Mouse (Mus musculus) forebrain, embryonic 10.5 days (tissue): ENCODE measurements around the gene Tfap4. TPM values are rescaled to one million over a fixed set of nuclear protein-coding genes. Genes with fewer than 3 reads are reported as not detected.
A peak's percentile ranks its signal among the peaks of the same experiment; 100 is the strongest.
"Not testable (repeated sequence)": the region's sequence is repeated elsewhere in the genome, so short reads cannot be mapped to it uniquely, and the experiment has no call there.

ENCODE experiments used
- DNase-seq: peaks from one replicate; pipeline ENCODE4 v3.0.0-alpha.2; 2017; ENCODE audit warnings: low spot score; ENCODE audit errors: extremely low spot score
- H3K27ac ChIP-seq: fragments of 300-500 bp; sonication (generic); 2 replicates; pipeline ENCODE4 v1.5.1; 2016; ENCODE audit warnings: mild to moderate bottlenecking
- H3K27me3 ChIP-seq: fragments of 300-500 bp; sonication (generic); 2 replicates; pipeline ENCODE4 v1.6.1; 2016; ENCODE audit warnings: mild to moderate bottlenecking; ENCODE audit not compliant: poor library complexity, severe bottlenecking
- H3K36me3 ChIP-seq: fragments of 300-500 bp; sonication (generic); replicated peaks from 2 replicates; pipeline ENCODE4 v1.6.1; 2016; ENCODE audit warnings: mild to moderate bottlenecking, moderate library complexity
- H3K4me1 ChIP-seq: fragments of 300-500 bp; sonication (generic); 2 replicates; pipeline ENCODE4 v1.6.1; 2016
- H3K4me3 ChIP-seq: fragments of 300-500 bp; sonication (generic); 2 replicates; pipeline ENCODE4 v1.5.1; 2016; ENCODE audit warnings: mild to moderate bottlenecking, moderate library complexity
- H3K9me3 ChIP-seq: fragments of 300-500 bp; sonication (generic); 2 replicates; pipeline ENCODE4 v1.6.1; 2016; ENCODE audit warnings: mild to moderate bottlenecking, moderate library complexity
- WGBS: fragments of 180-500 bp; shearing (Covaris S2); methylation state at CpG from one replicate; pipeline ENCODE4 v1.1.7; 2016; 5-methylcytosine and 5-hydroxymethylcytosine counted together
- polyA plus RNA-seq: library from polyadenylated mRNA; unstranded; fragments of >200 nt; fragmentation: Nextera tagmentation; extraction: Ambion mirVana; gene quantifications from 2 replicates; pipeline ENCODE4 v1.2.1, GENCODE M21; 2016

Gene Tfap4
- polyA plus RNA-seq, 1 experiment from 2014 or later = 32.0 TPM

DNA sequence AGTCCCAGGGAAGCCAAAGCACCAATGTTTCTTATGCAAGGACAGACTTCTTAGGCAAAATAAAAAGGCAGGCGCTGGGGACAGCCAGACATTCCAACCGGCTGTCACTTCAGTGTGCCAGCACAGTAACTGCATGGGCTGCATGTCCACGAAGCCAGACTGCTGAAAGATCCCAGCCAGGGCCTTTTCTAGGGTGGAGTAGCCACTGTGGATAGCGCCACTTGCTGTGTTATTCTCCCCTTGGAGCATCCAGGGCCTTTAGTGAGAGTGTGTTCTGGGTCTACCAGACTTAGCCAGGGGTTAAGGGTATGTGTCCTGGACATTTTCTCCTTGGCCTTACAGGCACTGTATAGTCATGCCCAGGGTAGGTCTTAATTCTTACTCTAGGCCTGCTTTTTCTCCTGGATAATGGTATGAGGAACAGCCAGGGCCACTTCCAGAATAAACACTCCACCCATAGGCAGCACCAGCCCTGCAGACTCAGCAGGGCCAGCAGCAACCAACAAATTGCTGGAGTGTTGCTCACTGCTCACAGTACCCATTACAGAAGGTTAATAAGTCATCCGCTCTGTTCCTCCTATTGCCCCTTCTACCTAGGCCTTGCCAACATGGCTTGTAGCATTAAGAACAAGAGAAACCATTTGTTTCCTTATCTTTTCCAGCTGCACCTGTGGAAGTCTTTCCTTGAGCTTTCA lies 28.0 kb upstream of the Tfap4 start:
- peaks cover 3% of the 10 kb centered on the region; the same call in 1 of the 2 replicates for H3K9me3 ChIP-seq
- peak overlapping the region; percentile 52; the same call in 1 of the 2 replicates for H3K4me3 ChIP-seq
- H3K27me3 ChIP-seq = no peaks in the 10 kb centered on the region
- peaks cover 17% of the 10 kb centered on the region for H3K36me3 ChIP-seq
- DNase-seq = no peak
- peak overlapping the region; percentile 90 for H3K27ac ChIP-seq
- WGBS = 55% methylated on average over 5 of the region's 5 CpGs
- H3K4me1 ChIP-seq = peaks cover 37% of the 10 kb centered on the region

DNA sequence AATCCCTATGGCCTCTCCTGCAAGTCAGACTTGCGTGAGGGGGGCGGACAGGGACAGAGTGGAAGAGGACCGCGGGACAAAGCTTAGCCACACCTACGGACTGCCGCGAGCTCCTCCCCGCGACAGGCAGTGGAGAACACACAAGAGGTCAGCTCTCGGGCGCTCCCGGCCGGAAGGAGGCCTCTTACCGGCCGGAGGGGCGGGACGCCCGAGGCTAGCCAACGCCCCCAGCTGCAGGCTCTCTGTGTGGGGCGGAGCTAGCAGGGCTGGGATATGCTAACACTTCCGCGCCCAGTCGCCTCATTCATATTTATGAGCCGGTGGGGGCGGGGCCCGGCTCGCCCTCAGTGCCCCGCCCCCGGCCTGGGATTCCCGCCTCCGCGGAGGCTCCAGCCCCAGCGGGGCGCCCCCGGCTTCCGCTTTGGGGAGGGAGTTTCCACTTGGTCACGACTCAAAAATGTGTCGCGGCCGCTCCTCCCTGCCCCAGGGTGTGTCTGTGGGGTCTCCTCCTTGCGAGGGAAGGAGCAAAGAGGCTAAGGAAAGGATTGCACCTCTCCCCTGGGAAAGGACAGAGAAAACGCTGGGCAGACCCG lies 27.0 kb upstream of the Tfap4 start:
- peak overlapping the region; percentile 90 for H3K27ac ChIP-seq
- H3K27me3 ChIP-seq = no peaks in the 10 kb centered on the region
- 1% methylated on average over 43 of the region's 43 CpGs for WGBS
- DNase-seq = peak; percentile 97
- peaks cover 17% of the 10 kb centered on the region for H3K36me3 ChIP-seq
- H3K4me1 ChIP-seq = peaks cover 27% of the 10 kb centered on the region
- peaks cover 3% of the 10 kb centered on the region; the same call in 1 of the 2 replicates for H3K9me3 ChIP-seq
- peak overlapping the region; percentile 52 for H3K4me3 ChIP-seq

DNA sequence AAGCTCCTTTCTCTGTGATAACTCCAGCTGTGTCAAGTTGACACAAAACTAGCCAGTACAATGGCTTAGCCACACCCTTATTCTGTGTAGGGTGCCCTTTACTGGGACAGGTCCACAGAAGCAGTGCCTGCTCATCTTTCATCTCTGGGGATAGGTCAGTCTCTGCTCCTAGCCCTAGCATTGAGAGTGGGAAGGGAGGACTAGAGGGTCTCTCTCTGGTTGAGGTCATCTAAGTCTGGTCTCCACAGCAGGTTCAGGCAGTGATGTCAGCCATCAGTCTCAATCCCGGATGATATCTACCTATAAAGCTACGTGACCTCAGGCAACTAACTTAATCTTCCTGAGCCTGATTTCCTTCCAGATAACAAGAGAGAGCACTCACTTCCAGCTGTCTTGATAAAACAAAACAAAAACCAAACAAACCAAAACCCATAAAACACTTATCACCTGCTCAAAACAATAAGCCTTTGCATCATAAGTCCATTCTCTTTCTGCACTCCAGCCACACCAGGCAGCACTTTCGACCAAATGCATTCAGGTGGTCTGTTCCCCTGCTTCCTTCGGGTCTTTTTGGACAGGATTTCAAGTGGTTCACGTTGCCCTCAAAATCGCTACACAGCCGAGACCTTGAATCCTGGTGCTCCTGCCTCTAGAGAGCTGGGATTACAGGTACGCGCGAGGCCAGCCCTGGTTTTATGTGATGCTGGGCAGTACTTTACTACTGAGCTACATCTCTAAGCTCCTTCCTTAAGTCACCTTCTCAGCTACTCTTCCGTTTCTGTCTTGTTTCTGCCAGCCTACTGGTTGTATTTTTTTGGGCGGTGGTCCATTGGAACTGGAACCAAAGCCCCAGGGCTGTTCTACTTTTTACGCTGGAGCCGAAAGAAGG lies 26.2 kb upstream of the Tfap4 start:
- H3K27ac ChIP-seq = peak overlapping the region; percentile 90
- H3K4me3 ChIP-seq = peak overlapping the region; percentile 52
- H3K36me3 ChIP-seq = peaks cover 14% of the 10 kb centered on the region
- WGBS = 11% methylated on average over 14 of the region's 14 CpGs
- peaks cover 26% of the 10 kb centered on the region for H3K4me1 ChIP-seq
- H3K9me3 ChIP-seq = peaks cover 3% of the 10 kb centered on the region; the same call in 1 of the 2 replicates
- DNase-seq = no peak
- no peaks in the 10 kb centered on the region for H3K27me3 ChIP-seq

DNA sequence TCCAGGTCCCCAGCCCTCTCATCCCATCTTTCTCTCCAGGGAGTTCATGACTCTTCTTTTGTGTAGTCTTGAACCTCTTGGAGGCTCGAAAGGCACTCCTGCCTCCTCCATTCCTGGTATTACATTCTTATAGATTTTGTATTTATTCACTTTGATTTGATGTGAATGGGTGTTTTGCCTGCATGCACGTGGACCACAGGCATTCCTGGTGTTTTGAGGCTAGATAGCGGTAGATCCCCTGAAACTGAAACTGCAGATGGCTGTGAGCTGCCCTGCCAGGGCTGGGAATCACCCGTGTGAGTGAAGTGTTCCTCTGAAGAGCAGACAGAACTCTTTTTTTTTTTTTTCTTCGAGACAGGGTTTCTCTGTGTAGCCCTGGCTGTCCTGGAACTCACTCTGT lies 24.8 kb upstream of the Tfap4 start:
- peaks cover 26% of the 10 kb centered on the region for H3K4me1 ChIP-seq

DNA sequence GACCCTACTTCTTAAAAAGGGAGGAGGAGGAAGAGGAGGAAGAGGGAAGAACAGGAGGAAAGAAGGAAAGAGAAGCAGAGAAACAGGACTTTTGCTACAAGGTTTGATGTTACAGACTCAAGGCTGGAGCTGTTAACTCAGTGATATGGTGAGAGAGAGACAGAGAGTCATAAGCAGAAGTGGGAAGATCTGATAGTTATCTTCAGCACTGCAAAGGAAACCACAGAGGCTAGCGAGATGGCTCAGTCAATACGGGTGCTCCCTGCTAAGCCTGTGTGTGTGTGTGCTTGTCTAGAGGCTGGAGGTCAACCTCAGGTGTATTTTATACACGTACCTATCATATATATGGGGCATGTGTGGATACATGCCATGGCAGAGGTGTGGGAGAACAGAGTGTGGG lies 24.2 kb upstream of the Tfap4 start:
- 85% methylated on average over 3 of the region's 3 CpGs for WGBS
- H3K27ac ChIP-seq = no peak overlapping the region
- no peak for DNase-seq
- H3K4me3 ChIP-seq = no peak overlapping the region
- H3K9me3 ChIP-seq = no peaks in the 10 kb centered on the region
- no peaks in the 10 kb centered on the region for H3K36me3 ChIP-seq
- no peaks in the 10 kb centered on the region for H3K27me3 ChIP-seq
- peaks cover 26% of the 10 kb centered on the region for H3K4me1 ChIP-seq

More for the DNA sequence above, 24.8 kb upstream of the Tfap4 start:
- no peak overlapping the region for H3K4me3 ChIP-seq
- no peak overlapping the region for H3K27ac ChIP-seq
- H3K9me3 ChIP-seq = no peaks in the 10 kb centered on the region
- H3K36me3 ChIP-seq = 0 out of 2 replicates have a peak, but pooled peaks cover under 1% of the 10 kb centered on the region
- DNase-seq = no peak
- H3K27me3 ChIP-seq = no peaks in the 10 kb centered on the region
- WGBS = 83% methylated on average over 5 of the region's 5 CpGs

DNA sequence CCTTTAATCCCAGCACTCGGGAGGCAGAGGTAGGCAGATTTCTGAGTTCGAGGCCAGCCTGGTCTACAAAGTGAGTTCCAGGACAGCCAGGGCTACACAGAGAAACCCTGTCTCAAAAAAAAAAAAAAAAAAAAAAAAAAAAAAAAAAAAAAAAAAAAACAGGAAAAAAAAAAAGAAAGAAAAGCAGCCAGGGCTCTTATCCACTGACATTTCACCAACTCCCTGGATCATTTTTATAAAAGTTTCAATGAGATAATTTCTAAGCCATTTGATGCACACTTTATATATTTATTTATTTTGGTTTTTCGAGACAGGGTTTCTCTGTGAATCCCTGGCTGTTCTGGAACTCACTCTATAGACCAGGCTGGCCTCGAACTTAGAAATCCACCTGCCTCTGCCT lies 21.5 kb upstream of the Tfap4 start:
- 85% methylated on average over 4 of the region's 4 CpGs for WGBS
- H3K9me3 ChIP-seq, H3K4me3 ChIP-seq, H3K27me3 ChIP-seq, H3K36me3 ChIP-seq, H3K27ac ChIP-seq, DNase-seq: not testable (repeated sequence)
- peaks cover 12% of the 10 kb centered on the region for H3K4me1 ChIP-seq

DNA sequence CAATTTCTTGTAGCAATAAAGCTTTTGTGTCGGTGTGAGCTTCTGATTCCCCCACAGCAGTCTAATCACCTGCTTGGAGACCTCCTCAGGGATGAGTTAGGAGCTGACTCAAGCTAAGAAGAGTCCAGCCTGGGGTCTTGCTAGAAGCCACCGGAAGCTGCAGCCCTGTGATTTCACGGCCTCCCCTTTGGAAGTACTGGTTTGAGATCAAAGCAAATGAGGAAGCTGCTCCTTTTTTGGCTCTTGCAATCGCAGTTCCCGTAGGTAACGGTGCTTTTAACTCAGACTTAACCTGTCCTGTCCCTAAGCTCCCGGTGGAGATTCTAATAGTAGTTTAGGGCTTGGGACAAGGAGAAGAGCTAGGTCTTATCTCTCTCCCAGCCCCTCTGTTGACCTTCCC lies 19.0 kb upstream of the Tfap4 start:
- Histone ChIP-seq H3K4me1 (peaks cover 5% of the 10 kb centered on the region; the same call in 1 of the 2 replicates), H3K9me3 (no peaks in the 10 kb centered on the region), H3K27ac (no peak overlapping the region), H3K27me3 (no peaks in the 10 kb centered on the region), H3K4me3 (no peak overlapping the region), H3K36me3 (no peaks in the 10 kb centered on the region)
- 80% methylated on average over 7 of the region's 7 CpGs for WGBS
- DNase-seq = no peak

DNA sequence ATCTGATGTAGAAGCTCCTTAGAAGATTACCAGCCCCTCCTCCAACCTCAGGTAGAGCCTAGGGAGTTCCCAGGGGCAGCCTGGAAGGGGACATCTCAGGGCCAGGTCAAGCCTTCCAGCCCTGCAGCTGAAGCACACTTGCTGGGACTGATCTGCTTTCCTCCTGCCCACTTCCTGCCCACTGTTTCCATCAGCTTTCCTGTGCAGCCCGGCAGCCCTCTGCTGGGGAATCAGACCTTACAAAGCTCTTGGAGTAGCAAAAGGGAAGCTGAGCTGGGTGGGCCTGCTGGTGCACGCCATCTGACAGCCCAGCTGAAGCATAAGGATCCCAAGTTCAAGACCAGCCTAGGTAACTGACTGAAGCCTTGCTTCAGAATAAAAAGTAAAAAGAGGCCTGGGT lies 17.2 kb upstream of the Tfap4 start:
- peaks cover 5% of the 10 kb centered on the region; the same call in 1 of the 2 replicates for H3K4me1 ChIP-seq
- no peak overlapping the region for H3K4me3 ChIP-seq
- no peaks in the 10 kb centered on the region for H3K27me3 ChIP-seq
- H3K27ac ChIP-seq = no peak overlapping the region
- WGBS = 66% methylated on average over 2 of the region's 2 CpGs
- DNase-seq = no peak
- H3K9me3 ChIP-seq = no peaks in the 10 kb centered on the region
- H3K36me3 ChIP-seq = no peaks in the 10 kb centered on the region

DNA sequence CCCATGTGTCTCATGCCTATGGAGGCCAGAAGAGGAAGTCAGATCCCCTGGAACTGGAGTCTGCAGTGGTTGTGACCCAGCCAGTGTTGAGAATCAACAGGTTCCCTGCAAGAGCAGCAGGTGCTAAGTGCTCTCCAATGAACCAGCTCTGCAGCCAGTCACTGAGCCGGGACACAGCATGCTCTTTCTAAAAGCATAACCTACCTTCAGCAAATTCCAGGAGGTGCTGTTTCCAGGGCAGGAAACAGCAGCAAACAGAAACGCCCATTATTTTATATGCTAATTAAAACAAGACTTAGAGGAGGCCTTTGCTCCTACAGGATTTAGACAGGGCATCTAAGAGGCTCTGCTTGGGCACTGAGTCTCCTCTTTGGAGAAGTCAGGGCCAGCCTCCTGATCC lies 16.4 kb upstream of the Tfap4 start:
- Histone ChIP-seq H3K36me3 (no peaks in the 10 kb centered on the region), H3K27ac (no peak overlapping the region), H3K27me3 (no peaks in the 10 kb centered on the region), H3K9me3 (no peaks in the 10 kb centered on the region), H3K4me3 (no peak overlapping the region), H3K4me1 (peaks cover 9% of the 10 kb centered on the region)
- no peak for DNase-seq
- WGBS = 47% methylated on average over 2 of the region's 2 CpGs

DNA sequence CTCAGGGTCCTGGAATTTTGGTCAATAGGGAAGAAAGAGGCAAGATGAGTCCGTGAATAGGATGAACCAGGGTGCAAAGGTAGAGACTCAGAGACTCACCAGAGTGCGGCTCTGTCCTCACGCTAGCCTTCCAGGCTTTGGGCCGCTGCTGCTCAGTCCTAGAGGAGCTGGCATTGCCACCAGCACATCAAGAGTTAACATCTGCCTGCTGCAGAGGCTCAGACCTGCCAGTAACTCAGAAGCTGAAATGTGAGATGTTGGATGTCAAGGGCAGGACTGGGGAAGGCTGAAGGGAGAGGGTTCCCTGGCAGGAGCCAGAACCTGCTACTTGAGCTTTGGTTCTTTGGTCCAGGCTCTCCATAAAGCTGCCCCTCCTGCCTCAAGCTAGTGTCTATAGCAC lies 11.1 kb upstream of the Tfap4 start:
- Histone ChIP-seq H3K9me3 (no peaks in the 10 kb centered on the region), H3K27me3 (no peaks in the 10 kb centered on the region), H3K4me1 (peaks cover 11% of the 10 kb centered on the region), H3K4me3 (no peak overlapping the region), H3K36me3 (no peaks in the 10 kb centered on the region), H3K27ac (no peak overlapping the region)
- DNase-seq = no peak
- 60% methylated on average over 4 of the region's 4 CpGs for WGBS

DNA sequence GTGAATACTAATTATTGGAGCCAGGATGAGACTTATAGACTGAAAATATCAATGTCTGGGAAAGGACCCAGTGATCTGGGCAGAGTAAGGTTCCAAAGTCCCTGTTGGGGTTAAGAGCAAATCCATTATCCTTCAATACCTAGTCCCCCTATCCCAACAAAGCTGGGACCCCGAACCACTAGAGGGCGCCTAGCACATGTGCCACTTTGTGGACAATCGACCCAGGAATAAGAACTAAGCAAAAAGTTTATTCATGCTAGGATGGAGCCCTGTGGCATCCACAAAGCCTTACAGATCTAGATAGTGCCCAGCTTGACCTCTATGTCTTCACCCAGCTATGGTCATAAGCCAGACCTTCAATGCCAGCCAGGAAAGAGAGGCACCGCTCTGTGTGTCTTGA lies 8.3 kb upstream of the Tfap4 start:
- Histone ChIP-seq H3K9me3 (no peaks in the 10 kb centered on the region), H3K4me3 (no peak overlapping the region), H3K27me3 (no peaks in the 10 kb centered on the region), H3K4me1 (peaks cover 11% of the 10 kb centered on the region), H3K36me3 (no peaks in the 10 kb centered on the region), H3K27ac (no peak overlapping the region)
- 18% methylated on average over 4 of the region's 4 CpGs for WGBS
- peak; percentile 83 for DNase-seq

DNA sequence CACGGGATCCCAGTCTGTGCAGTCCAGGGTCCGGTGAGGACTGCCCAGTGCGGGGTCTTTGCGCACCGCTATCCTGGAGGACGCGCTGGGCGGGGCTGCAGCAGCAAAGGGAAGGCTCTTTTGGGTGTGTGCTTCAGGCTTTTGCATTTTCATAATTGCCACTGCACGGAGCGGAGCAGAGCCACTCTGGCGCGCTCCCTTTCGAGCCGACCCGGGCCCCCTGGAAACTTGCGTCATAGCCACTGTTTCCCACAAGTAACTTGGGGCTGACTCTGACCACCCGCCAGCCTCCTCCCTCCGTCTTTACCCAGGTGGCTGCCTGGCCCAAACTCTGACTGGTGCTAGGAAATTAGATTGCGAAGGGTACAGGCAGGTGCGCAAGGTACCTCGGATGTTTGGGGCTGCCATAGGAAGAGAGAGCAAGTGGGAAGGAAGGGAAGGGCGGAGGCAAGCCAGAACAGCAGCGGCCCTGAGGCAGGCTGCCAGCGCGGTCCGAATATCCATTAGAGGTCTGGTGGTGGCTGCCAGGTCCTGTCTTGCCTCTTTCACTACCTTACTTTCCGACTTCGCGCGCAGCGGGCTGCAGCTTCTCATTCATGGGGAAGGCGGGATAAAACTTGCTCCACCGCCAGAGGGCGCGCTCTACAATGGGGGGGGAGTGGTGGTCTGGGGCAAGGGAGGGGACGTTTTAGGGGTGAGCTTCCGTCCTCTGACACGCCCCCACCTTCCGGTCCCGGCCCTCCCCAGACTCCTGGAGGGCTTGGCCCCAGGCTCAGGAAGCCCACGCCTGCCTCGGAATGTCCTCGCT lies 695 bp upstream of the Tfap4 start:
- DNase-seq = peak; percentile 75
- Histone ChIP-seq H3K4me1 (peaks cover 24% of the 10 kb centered on the region), H3K36me3 (peaks cover 17% of the 10 kb centered on the region), H3K27ac (peak overlapping the region; percentile 98), H3K9me3 (no peaks in the 10 kb centered on the region; the same call in 1 of the 2 replicates), H3K27me3 (no peaks in the 10 kb centered on the region), H3K4me3 (peak overlapping the region; percentile 90)
- 2% methylated on average over 43 of the region's 43 CpGs for WGBS
